Mouse (Mus musculus): ENCODE results near the gene Ucp3.

The Ucp3 gene

GRCm38 (mm10) chr7:100472777-100473176, at the start of gene Ucp3:
Gene Ucp3 (plus strand): TSS chr7:100472990.
- DNase-seq (ENCODE audit: low spot score), result no peak

- DNase-seq (ENCODE audit: low spot score), result no peak
Observed at GRCm38 (mm10) chr7:100425795-100426194, 47.0 kb upstream of the Ucp3 start.

GRCm38 (mm10) chr7:100429102-100429501, 43.7 kb upstream of the Ucp3 start:
- peak; percentile 18 for DNase-seq (ENCODE audit: low spot score)

GRCm38 (mm10) chr7:100429911-100430310, 42.9 kb upstream of the Ucp3 start:
- DNase-seq (ENCODE audit: low spot score), result no peak

- no peak for DNase-seq (ENCODE audit: low spot score)
Observed at GRCm38 (mm10) chr7:100431103-100431502, 41.7 kb upstream of the Ucp3 start.

GRCm38 (mm10) chr7:100433295-100433694, 39.5 kb upstream of the Ucp3 start:
- DNase-seq (ENCODE audit: low spot score), result no peak

- no peak for DNase-seq (ENCODE audit: low spot score)
Observed at GRCm38 (mm10) chr7:100443728-100444127, 29.1 kb upstream of the Ucp3 start.

- DNase-seq (ENCODE audit: low spot score), result no peak
Observed at GRCm38 (mm10) chr7:100446271-100446670, 26.5 kb upstream of the Ucp3 start.

- no peak for DNase-seq (ENCODE audit: low spot score)
Observed at GRCm38 (mm10) chr7:100448530-100448929, 24.3 kb upstream of the Ucp3 start.

- no peak for DNase-seq (ENCODE audit: low spot score)
Observed at GRCm38 (mm10) chr7:100448985-100449384, 23.8 kb upstream of the Ucp3 start.

- DNase-seq (ENCODE audit: low spot score), result no peak
Observed at GRCm38 (mm10) chr7:100458153-100458552, 14.6 kb upstream of the Ucp3 start.

- DNase-seq (ENCODE audit: low spot score), result no peak
Observed at GRCm38 (mm10) chr7:100459862-100460261, 12.9 kb upstream of the Ucp3 start.

- DNase-seq (ENCODE audit: low spot score), result no peak
Observed at GRCm38 (mm10) chr7:100461621-100462151, 11.1 kb upstream of the Ucp3 start.

GRCm38 (mm10) chr7:100463194-100463593, 9.6 kb upstream of the Ucp3 start:
- DNase-seq (ENCODE audit: low spot score), result no peak

- DNase-seq (ENCODE audit: low spot score), result no peak
Observed at GRCm38 (mm10) chr7:100463757-100464156, 9.0 kb upstream of the Ucp3 start.

GRCm38 (mm10) chr7:100464248-100464647, 8.5 kb upstream of the Ucp3 start:
- no peak for DNase-seq (ENCODE audit: low spot score)

GRCm38 (mm10) chr7:100465248-100465647, 7.5 kb upstream of the Ucp3 start:
- no peak for DNase-seq (ENCODE audit: low spot score)

- peak; percentile 52 for DNase-seq (ENCODE audit: low spot score)
Observed at GRCm38 (mm10) chr7:100465656-100466309, 7.0 kb upstream of the Ucp3 start.

- no peak for DNase-seq (ENCODE audit: low spot score)
Observed at GRCm38 (mm10) chr7:100466781-100467510, 5.8 kb upstream of the Ucp3 start.

GRCm38 (mm10) chr7:100468761-100469160, 4.0 kb upstream of the Ucp3 start:
- DNase-seq (ENCODE audit: low spot score), result no peak

GRCm38 (mm10) chr7:100469502-100469901, 3.3 kb upstream of the Ucp3 start:
- DNase-seq (ENCODE audit: low spot score), result no peak

- DNase-seq (ENCODE audit: low spot score), result no peak
Observed at GRCm38 (mm10) chr7:100470796-100471406, 1.9 kb upstream of the Ucp3 start.

GRCm38 (mm10) chr7:100471407-100471797, 1.4 kb upstream of the Ucp3 start:
- DNase-seq (ENCODE audit: low spot score), result no peak
